ENCODE assay signal across 9 mouse cellular contexts in the genomic region with DNA sequence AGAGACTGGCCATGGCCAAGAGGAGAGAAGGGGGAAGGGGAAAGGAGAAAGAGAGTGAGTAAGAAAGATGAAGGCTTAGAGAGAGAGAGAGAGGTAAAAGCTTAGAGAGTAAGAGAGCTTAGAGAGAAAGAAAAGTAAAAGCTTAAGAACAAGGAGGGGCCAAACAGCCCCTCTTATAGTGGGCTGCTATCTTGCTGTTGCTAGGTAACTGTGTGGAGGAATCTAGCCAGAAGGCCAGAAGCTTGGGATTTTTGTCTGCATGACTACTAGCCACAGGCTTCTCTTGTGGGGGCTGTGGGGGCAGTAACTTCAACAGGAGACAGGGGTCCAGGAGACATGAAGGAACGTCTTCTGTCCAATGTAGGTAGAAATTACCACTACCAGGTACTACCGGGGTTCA.
"Had no signal": no experiment of that assay in that cellular context is flagged by ENCODE, and none has a peak within 500 bp of the region (broad histone marks: within the 10 kb centered on the region; RNA-seq: fewer than 3 reads in every experiment).

No protein-coding gene starts in this region.

- H3K27ac ChIP-seq: limb, embryonic 13.5 days; liver, embryonic 14.5 days had no signal

- H3K36me3 ChIP-seq: limb, embryonic 13.5 days had no signal

- DNase-seq: kidney, postnatal 14 days; left cerebral cortex, postnatal 4 days; lung, adult 18-20 months; right cerebral cortex, adult 18-20 months; right cerebral cortex, postnatal 25 days; thymus, postnatal 36 days had no signal

- H3K27me3 ChIP-seq: limb, embryonic 13.5 days had no signal

- H3K4me2 ChIP-seq: limb, embryonic 13.5 days had no signal

- H3K4me1 ChIP-seq: limb, embryonic 13.5 days had no signal

- H3K9ac ChIP-seq: limb, embryonic 13.5 days; liver, embryonic 14.5 days had no signal

- H3K9me3 ChIP-seq: limb, embryonic 13.5 days had no signal

- H3K4me3 ChIP-seq: limb, embryonic 13.5 days; myocyte had no signal
